Mouse (Mus musculus) cerebellum, postnatal 14 days (tissue): ENCODE data around the gene Trim54.

ENCODE experiments used
- DNase-seq, 2 experiments: peaks; one replicate each; pipeline ENCODE4 v3.0.0; 2021; ENCODE audit warnings: mixed read lengths in 2 of 2

Gene Trim54

GRCm38 (mm10) chr5:31116354-31116753 lies at the start of gene Trim54:
Trim54 (plus strand) TSS chr5:31116712.
- no peak for DNase-seq

GRCm38 (mm10) chr5:31069810-31070209 lies 46.7 kb upstream of the Trim54 start:
- DNase-seq = no peak

GRCm38 (mm10) chr5:31071059-31071458 lies 45.5 kb upstream of the Trim54 start:
- no peak for DNase-seq

- no peak for DNase-seq
Observed at GRCm38 (mm10) chr5:31071821-31072220, 44.7 kb upstream of the Trim54 start.

- no peak for DNase-seq
Observed at GRCm38 (mm10) chr5:31073176-31073575, 43.3 kb upstream of the Trim54 start.

GRCm38 (mm10) chr5:31076346-31076745 lies 40.2 kb upstream of the Trim54 start:
- DNase-seq = no peak

GRCm38 (mm10) chr5:31080059-31080794 lies 36.3 kb upstream of the Trim54 start:
- DNase-seq = peak in 1 of 2 experiments; percentile 50

GRCm38 (mm10) chr5:31080795-31081164 lies 35.7 kb upstream of the Trim54 start:
- no peak for DNase-seq

- peak; percentile 62 to 80 for DNase-seq
Observed at GRCm38 (mm10) chr5:31081386-31081785, 35.1 kb upstream of the Trim54 start.

GRCm38 (mm10) chr5:31082355-31082754 lies 34.2 kb upstream of the Trim54 start:
- DNase-seq = peak; percentile 49 to 82

- DNase-seq = no peak
Observed at GRCm38 (mm10) chr5:31082935-31083625, 33.4 kb upstream of the Trim54 start.

- no peak for DNase-seq
Observed at GRCm38 (mm10) chr5:31083949-31084348, 32.6 kb upstream of the Trim54 start.

GRCm38 (mm10) chr5:31086606-31087005 lies 29.9 kb upstream of the Trim54 start:
- DNase-seq = no peak

- DNase-seq = no peak
Observed at GRCm38 (mm10) chr5:31087131-31087530, 29.4 kb upstream of the Trim54 start.

- DNase-seq = peak in 1 of 2 experiments; percentile 10
Observed at GRCm38 (mm10) chr5:31092231-31092975, 24.1 kb upstream of the Trim54 start.

- DNase-seq = peak; percentile 37 to 56
Observed at GRCm38 (mm10) chr5:31093151-31094041, 23.1 kb upstream of the Trim54 start.

GRCm38 (mm10) chr5:31094100-31094798 lies 22.3 kb upstream of the Trim54 start:
- DNase-seq = peak in 1 of 2 experiments; percentile 10

GRCm38 (mm10) chr5:31094799-31095691 lies 21.5 kb upstream of the Trim54 start:
- DNase-seq = peak; percentile 36 to 40

- no peak for DNase-seq
Observed at GRCm38 (mm10) chr5:31095711-31096480, 20.6 kb upstream of the Trim54 start.

- no peak for DNase-seq
Observed at GRCm38 (mm10) chr5:31105814-31106335, 10.6 kb upstream of the Trim54 start, which contains the start of gene Dnajc5g. Dnajc5g (plus strand) TSS chr5:31106285.
